Comparison of ENCODE assay signal across 28 mouse cellular contexts in the genomic region with DNA sequence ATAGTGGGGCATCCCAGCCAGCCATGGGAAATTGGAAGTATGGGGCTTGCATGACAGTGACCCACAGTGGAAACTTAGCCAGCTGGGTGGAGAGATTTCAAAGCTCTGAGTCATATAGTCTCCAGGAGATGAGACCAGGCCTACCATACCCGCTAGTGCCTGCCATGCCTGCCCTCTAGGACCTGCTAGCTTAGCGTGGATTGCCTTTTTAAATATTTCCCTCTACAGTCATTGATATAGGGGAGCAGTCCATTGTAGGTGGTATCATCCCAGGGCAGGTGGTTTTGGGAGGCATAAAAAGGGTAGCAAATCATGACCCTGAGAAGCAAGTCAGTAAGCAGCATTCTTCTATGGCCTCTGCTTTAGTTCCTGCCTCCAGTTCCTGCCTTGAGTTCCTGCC.
"Had no signal": no experiment of that assay in that cellular context is flagged by ENCODE, and none has a peak within 500 bp of the region (broad histone marks: within the 10 kb centered on the region; RNA-seq: fewer than 3 reads in every experiment).

No protein-coding gene starts in this region.

- H3K4me3 ChIP-seq: heart, embryonic 12.5 days; heart, embryonic 13.5 days; heart, embryonic 15.5 days; hindbrain, embryonic 10.5 days; hindbrain, embryonic 12.5 days; hindbrain, embryonic 13.5 days; hindbrain, embryonic 15.5 days; intestine, embryonic 15.5 days; kidney, embryonic 15.5 days; layer of hippocampus, adult 2 months; left cerebral cortex, adult 2 months had no signal

- H3K27ac ChIP-seq: heart, embryonic 13.5 days; heart, embryonic 15.5 days; hindbrain, embryonic 10.5 days; hindbrain, embryonic 12.5 days; hindbrain, embryonic 13.5 days; hindbrain, embryonic 14.5 days; hindbrain, embryonic 15.5 days; hindbrain, postnatal 0 days; intestine, embryonic 15.5 days; kidney, embryonic 15.5 days; kidney, postnatal 0 days; layer of hippocampus, adult 2 months; left cerebral cortex, adult 2 months had no signal

- DNase-seq: heart, postnatal 14 days; heart, postnatal 36 days; heart, postnatal 4 days; kidney, adult 11 months; kidney, adult 18-20 months; kidney, adult 2 months; kidney, adult 8-10 months; kidney, adult 9 months; kidney, postnatal 10 days; kidney, postnatal 14 days; kidney, postnatal 25 days; kidney, postnatal 36 days; kidney, postnatal 4 days; layer of hippocampus, postnatal 36 days had no signal
